Mouse (Mus musculus) MEL (cell line): Measurements from ENCODE around the gene Slc12a4.

Experiments
- KAT2A ChIP-seq: conservative IDR thresholded peaks from 2 replicates; pipeline ENCODE4 v1.6.1; 2012; ENCODE audit warnings: low read depth, low read length, improper control_type of control experiment, inconsistent platforms
- POLR2A ChIP-seq, 2 experiments: IDR thresholded peaks; 2 replicates each; pipeline ENCODE4 v1.6.1; 2011 to 2012; ENCODE audit warnings: low read length in 2 of 2, mild to moderate bottlenecking in 2 of 2, control low read depth in 1 of 2, improper control_type of control experiment in 1 of 2, low read depth in 1 of 2, moderate library complexity in 1 of 2; ENCODE audit not compliant: control insufficient read depth in 1 of 2, insufficient read depth in 1 of 2, poor library complexity in 1 of 2
- RCOR1 ChIP-seq: IDR thresholded peaks from 2 replicates; pipeline ENCODE4 v1.6.1; 2012; ENCODE audit warnings: low read depth, mild to moderate bottlenecking, inconsistent platforms, low read length, improper control_type of control experiment

- TF ChIP-seq RCOR1: no peak
- TF ChIP-seq POLR2A (IDR thresholded peaks at IDR 0.05; ENCODE audit: control insufficient read depth in 1 of 2, insufficient read depth in 1 of 2, low read depth in 1 of 2, low read length in 2 of 2, poor library complexity in 1 of 2): no peak
- TF ChIP-seq KAT2A: no peak
These were observed 9.3 kb downstream of the Slc12a4 start for GRCm38 (mm10) chr8:105956556-105956955.
